Mouse (Mus musculus): ENCODE measurements around the gene Atp2a3.

The Atp2a3 gene

DNA sequence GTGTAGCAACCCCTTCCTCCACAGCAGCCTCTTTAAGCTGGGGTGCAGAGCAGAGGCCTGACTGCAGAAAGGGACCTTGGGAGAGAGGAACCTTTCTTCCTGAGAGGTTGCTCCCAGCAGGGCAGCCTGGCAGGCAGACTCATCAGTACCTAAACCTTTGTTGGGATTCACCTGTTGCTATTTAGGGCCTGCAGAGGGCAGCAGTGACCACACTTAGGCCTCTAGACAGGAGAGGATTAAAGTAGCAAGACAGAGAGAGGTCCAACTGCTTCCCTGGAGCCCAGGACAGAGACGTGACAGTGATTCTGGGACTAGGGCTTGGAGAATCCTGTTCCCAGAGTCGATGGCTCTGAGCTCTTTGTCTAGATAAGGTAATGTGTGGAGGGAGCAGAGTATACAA is 45.4 kb downstream of the Atp2a3 start:
- DNase-seq (ENCODE audit: low spot score), result no peak

DNA sequence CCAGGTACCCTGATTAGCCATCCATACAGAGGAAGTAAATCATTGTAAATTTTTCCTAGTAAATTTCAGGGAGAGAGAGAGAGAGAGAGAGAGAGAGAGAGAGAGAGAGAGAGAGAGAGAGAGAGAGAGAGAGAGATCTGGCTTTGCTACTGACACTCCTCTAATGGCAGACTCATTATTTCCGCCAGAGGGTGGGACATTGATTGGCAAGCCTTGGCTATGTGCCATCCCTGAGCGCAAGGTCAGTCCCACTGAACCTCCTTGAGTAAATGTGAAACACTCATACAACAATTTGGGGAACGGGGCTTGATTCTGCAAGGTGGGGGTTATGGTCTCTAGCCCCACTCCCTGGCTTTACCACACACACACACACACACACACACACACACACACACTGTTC is 46.1 kb downstream of the Atp2a3 start:
- DNase-seq (ENCODE audit: low spot score), result no peak

DNA sequence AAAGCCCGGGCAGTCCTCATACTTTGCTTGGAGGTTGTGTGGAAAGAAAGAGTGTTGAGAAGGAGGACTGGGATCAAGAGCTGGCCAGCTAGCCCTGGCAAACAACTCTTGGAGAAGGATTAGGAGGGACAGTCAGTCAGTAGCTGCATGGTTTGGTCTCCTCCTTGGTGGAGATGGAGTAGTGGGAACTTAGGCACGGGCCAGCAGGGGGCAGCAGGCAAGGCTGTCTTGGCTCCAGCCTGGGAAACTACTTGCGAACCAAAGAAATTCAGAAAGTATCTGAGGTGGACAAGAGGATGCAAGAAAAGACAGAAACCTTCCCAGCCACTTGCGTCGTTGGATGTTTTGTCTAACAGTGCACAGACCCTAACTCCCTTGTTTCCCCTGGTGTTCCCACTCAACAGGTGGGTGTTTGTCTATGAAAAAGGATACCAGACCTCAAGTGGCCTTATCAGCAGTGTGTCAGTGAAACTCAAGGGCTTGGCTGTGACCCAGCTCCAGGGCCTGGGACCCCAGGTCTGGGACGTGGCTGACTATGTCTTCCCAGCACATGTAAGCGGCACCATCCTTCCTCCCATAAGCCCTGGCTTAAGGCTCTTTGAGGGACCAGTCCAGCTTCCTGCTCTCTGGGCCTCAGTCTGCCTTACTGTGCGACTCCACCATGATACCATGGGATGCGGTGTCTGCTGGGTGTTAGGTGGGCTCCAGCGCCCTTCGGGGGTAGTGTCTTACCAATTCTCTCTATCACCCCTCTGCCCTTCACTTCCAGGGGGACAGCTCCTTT is 46.9 kb downstream of the Atp2a3 start:
- DNase-seq (ENCODE audit: low spot score), result no peak

DNA sequence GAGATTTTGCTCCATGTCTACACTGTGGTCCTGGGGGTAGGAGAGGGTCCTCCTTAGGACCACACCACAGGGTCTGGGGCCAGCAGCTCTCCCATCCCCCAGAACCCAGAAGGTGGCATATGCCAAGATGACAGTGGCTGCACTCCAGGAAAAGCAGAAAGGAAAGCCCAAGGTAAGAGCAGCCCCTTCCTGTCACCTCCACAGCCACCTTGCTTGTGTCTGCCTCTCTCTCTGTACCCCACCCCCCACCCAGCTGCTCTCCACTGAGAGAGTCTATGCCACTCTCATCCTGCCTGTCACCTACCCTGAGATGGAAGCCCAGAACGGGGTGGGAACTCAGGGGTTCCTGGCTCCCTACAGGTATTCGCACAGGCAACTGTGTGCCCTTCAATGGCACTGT is 47.9 kb downstream of the Atp2a3 start:
- DNase-seq (ENCODE audit: low spot score), result no peak

DNA sequence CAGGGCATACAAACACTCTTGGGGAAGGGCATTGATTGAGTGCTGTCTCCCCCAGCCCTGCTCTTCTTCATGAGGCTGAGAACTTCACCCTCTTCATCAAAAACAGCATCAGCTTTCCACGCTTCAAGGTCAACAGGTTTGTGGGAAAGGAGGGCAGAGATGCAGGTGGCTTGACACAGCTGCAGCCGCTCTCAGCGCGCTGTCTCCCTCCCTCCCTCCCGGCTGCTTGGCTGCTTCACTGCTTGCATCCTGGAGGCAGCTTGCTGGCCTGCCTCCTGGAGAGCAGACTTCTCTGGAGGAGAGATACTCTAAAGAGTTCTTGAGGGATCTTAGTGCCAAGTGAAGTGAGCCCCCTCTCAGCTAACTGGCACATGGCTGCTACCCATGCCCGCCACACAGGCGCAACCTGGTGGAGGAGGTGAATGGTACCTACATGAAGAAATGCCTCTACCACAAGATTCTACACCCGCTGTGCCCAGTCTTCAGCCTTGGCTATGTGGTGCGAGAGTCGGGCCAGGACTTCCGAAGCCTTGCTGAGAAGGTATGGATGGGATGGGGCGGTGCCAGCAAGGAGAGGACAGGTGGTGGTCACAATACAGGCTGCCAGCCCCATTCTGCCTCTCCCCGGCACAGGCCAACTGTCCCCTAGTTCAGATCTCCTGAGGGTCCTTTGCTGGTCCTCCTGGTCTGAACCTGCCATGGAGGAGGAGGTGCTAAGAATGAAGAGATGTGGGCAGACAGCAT is 48.7 kb downstream of the Atp2a3 start:
- no peak for DNase-seq (ENCODE audit: low spot score)

DNA sequence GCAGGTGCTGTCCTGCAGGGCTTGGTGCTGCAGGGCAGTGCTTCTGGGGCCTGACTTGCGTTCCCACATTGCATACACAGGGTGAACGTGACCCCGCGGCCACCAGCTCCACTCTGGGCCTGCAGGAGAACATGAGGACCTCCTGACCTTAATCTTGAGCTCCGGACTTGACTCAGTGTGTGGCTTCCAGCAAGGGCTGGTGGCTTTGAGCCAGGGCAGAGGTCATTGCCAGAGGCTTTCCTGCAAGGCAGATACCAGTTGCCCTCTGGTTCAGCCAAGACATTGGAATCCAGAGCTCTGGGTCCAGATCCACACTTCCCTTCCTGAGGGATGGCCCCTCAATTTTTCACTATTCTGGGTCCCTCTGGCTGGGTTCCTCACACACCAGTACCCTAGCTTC is 53.0 kb downstream of the Atp2a3 start:
- DNase-seq (ENCODE audit: low spot score), result no peak

DNA sequence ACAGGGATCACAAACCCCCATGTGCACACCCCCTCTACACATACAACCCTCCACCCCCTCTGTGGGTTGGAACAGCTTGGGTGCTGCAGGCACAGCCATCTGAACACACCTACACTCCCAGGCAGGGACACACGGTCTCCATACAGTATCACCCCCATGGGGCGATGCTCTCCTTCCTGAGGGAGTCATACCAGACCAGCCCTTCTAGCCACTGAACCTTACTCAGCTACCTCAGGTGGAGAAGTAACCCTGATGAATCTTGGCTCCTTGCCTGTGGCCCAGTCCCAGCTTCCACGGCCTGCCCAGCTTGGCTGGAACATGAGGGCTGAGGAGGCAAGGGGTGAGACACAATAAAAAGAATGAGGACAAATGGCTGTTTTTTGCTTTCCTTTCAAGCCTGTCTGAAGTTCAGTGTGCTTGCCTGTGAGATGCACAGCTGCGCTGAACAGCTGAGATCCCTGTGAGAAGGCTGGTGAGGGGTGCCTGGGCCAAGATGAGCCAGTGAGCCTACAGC is 53.9 kb downstream of the Atp2a3 start:
- DNase-seq (ENCODE audit: low spot score), result no peak

DNA sequence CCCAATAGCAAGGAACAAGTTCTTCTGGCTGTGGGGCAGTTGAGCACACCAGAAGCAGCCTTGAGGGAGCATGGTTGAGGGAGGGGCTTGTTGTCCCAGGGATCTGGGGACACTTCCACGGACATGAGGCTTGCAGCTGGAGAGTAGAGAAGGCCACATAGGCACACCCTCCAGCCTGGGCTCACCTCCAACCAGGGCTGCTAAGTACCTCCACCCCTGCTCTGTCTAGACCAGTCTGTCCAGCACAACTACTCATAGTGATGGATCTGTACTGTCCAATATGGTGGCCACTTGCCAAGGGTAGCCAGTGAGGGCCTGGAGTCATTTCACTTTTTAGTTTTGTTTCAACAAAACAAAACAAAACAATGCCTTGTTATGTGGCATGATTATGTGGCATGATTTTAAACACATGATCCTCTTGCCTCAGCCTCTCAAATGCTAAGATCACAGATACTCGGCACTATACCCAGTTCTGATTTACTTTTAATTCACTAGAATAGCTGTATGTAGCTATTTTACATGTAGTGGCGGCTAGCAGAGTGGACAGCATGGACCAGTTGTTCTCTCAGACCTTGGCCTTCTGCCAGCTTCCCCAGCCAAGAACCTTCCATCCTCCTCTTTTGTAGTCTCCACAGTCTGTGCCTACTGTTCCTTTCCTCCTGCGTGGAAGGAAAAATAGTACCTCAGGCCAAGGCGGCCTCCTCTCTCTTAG is 54.6 kb downstream of the Atp2a3 start:
- no peak for DNase-seq (ENCODE audit: low spot score)

DNA sequence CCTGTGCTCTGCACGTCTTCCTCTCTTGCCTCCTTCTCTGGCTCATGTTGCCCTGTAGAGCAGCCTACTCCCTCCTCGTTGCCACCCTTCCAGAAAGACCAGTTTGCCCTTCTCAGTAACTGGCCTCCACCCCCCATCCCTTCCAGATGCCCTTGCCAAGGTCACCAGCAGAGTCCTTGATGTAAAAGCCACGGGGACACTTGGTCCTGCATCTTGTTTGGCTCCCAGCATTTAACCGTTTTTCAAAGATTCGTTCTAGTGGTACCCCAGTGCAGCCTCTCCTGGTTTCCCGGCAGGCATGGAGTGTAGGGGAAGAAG is 55.1 kb downstream of the Atp2a3 start:
- DNase-seq (ENCODE audit: low spot score), result no peak

DNA sequence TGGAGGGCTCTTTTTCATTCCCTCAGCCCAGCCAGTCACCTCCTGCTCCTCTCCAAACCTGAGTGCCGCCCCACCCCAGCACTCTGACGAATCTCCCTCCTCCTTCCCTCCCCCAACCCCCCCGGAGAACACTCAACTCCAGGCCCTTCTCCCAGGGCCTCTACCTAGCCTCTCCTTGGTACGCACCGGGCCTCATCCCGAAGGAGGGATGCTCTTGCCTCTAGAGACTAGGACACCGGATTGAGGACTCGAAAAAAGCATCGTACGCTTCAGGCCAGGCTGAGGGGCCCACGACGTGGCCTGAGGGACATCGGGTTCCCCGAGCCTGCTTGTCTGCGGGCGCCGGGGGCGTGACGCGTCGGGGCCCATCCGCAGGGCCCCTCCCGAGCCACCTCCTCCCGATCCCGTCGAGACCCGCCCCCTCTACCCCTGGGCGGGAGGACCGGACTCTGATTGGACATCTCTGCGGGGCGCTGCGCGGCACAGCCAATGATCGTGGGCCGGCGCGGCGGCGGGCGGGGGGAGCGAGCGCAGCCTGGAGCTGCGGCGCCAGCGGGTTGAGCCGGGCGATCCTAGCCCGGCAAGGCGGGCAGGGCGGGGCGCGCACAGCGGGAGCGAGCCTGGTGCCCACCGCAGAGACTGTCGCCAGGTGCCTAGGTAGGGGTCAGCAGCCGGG is 57.6 kb downstream of the Atp2a3 start, which contains the start of gene Camkk1:
Gene Camkk1 (plus strand): TSS at position 538 of the 676 bp plus-strand sequence.
- peak; percentile 87 for DNase-seq (ENCODE audit: low spot score)

DNA sequence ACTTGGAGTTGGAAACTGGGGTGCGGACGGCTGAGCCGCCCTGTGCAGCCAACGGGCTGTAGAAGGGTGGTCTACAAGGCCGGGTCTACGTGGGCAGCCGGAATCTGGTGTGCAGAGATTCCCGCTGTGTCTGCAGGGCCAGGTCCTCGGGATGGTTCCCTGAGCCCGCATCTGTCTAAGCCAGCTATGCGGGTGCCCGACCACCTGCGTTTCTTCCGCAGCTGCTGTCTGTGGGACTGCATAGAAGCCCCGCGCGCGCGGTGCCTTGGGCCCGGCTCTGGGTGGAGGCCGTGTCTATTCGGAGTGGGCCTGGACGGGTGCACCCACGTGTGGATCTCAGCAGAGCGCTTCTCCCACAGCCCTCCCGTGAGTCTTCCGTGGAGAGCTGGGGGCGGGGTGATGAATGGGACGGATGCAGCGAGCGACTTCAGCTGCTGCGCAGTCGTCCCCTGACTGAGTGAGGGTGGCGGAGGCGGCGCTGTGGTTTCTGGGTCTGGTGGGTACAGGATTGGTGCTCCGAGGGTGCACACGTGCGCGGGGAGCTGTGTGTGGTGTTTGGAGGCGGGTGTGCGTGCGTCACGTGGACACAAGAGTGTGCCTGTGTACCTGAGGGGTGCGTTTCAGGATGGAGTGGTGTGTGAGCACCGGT is 58.3 kb downstream of the Atp2a3 start:
- DNase-seq (ENCODE audit: low spot score), result no peak

DNA sequence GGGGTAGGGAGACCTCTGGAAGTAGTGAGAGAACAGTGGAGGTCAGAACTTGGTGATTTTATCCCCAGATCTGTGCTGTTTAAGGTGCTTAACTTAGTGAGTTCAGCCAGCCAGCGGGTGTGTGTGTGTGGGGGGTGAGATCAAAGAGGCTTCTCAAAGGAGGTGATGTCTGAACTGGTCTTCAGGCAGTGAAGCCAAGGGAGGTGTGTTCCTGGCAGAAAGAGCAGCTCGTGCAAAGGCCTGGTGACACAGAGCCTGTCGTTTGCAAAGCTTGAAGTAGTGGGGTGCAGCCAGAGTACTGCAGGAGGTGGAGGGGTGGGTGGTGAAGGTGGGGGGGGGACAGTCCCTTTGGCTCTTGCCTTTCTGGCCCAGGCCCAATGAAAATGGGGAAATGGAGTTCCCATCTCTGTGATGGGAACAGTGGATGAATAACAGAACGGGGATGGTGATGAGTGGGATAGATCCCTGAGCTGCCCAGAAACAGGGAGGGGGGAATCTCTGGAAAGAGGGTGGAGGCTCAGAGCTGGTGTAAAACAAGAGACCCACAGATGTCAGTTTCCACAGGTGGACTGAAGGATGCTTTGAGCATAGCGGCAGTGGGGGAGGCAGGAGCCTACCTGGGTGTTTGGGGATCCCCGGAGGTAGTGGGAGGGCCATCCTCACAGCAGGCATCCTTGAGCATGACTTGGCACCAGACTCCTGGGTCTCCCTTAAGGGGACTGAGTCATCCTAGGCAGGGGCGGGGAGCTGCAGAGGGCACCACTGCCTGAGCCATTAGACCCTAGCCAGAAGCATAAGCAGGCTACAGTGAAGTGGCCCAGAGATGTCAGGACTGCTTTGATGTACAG is 60.2 kb downstream of the Atp2a3 start:
- DNase-seq (ENCODE audit: low spot score), result no peak

DNA sequence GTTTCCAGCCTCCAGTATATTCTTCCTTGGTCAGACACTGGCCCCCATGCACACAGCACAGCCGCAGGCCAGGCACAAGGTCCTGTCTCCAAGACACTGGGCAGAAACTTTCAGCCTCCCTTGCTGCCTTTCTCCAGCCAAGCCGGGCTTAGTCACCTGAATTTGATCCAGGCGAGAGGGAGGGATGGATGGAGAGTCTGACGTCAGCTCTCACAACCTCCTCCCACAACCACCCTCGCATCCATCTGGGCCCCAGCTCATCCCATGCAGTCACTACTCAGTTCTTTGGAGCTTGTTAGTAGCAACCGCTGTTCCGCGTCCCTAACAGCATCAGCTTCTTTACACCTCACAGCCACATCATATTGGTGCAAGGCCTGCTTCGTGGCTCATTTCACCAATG is 62.1 kb downstream of the Atp2a3 start:
- DNase-seq (ENCODE audit: low spot score), result no peak

DNA sequence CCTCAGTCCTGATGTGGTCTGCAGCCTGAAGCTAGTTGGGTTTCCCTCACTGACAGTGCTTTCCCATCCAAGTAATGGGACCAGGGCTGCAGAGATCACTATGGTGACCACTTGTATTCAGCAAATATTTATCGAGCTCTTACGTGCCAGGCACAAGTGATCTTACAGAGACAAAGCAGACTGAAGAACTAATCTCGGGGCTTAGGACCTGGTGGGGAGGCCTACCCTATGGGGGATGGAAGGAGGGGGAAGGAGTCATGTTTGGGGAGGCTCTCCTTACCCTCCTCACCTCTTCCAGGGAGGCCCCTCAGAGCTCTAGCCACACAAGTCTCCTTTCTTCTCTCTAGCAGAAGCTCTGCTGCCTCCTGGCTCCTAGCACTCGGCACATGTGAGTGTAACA is 62.9 kb downstream of the Atp2a3 start:
- no peak for DNase-seq (ENCODE audit: low spot score)

DNA sequence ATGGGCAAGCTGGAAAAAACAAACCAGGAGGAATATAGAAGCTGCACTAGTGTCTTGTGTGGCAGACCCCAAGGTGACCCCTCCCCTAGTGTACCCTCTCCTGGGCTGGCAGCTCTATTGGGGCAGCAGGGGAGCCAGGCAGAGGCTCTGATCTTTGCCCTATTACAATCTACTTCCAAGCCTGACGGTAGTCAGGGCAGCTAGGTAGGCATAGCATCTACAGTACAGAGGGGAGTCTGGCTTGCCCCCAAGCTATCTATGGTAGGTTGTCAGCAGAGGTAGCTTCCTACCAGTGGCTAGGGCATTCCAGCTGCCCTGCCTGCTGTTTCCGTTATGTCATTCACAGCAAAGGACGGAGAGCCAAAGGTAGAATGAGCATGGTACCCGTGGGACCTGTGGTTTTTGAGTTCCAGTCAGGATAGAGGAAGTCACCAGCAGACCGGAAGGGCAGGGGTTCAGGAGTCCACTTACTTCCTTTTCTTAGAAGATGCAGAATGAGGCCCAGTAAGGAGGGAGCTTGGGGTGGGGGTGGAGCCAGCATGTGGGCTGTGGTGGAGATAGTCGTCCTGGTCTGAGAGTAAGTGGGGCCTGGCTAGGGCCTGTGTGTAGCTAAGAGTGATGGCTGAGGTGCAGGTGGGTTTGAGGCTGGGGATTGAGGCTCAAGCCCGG is 63.4 kb downstream of the Atp2a3 start:
- peak; percentile 28 for DNase-seq (ENCODE audit: low spot score)

DNA sequence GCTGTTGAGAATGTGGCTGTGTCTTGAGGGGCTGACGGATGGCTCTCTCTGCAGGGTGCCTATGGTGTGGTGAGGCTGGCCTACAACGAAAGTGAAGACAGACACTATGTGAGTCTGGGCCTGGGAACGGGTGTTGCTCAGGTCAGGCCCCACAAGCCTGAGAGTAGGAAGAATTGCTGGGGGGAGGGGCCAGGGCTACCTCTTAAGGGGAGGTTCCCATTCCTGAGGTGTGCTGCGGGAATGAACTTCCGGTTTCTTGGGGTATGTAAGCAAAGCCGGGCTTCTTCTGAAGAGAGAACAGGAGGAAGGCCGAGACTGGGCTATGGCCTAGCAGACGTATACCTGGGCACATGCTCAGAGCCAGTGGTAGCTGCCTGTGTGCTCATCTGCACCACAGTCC is 66.0 kb downstream of the Atp2a3 start:
- DNase-seq (ENCODE audit: low spot score), result no peak

DNA sequence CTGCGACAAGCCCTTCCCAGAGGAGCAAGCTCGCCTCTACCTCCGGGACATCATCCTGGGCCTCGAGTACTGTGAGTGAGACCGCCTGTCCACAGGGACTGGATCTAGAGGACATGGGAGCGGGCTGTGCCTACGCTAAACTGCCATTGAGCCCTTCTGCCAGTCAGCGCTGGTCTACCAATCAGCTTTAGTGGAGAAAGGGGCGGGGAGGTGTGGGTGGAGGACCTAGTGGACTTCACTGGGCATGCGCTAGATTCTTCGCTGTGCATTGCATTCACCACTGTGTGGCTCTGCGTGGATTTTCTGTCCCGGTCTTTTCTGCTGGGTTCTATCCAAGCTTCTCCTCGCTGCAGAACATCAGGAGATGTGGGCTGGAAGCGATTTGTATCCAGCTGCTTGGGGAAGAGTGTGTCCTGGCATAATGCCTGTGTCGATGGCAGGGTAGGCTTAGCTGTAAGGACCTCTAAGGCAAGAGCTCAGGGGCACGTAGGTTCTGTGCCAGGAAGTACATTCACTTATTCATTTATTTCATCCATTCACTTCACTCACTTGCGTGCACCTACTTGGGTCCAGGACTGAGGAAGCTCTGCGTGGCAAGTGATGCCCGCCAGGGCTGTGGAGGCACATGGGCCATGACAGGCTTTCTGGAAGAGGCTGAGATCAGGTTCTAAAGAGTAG is 70.0 kb downstream of the Atp2a3 start:
- peak; percentile 82 for DNase-seq (ENCODE audit: low spot score)

DNA sequence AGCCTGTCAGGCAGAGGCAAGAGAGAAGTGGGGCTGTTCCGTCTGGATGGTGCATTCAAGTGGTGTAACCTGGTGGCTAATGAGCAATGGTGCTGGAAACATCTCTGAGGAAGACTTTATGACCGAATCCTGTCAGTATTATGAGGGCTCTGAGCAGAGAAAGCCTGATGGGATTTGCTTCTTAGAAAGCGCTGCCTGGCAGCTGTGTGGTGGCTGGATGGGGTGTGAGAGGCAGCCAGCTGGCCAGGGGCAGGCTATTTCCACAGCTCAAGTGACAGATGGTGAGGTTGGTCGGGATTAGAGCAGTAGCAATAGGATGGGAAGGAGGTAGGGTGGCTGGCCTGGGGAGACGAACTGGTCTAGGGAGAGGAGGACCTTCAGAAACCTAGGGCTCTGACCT is 70.6 kb downstream of the Atp2a3 start:
- DNase-seq (ENCODE audit: low spot score), result no peak

DNA sequence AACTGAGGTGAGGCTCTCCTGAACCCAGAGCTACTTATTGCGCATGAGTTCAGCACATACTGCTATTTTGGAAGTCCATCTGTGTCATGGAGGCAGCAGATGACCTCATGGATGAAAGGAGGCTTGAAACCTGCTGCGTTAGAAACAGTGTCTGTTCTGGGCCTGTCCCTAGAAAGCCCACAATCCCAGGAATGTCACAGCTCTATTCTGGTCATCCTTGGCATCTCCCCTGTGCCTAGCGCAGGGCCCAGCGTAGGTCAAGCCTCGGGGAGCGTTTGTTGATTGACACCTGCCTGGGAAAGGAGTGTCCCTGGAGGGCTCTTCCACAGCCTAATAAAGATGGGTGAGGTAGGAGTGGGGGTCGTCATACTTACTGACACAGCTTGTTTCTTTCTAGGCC is 75.1 kb downstream of the Atp2a3 start:
- DNase-seq (ENCODE audit: low spot score), result no peak

DNA sequence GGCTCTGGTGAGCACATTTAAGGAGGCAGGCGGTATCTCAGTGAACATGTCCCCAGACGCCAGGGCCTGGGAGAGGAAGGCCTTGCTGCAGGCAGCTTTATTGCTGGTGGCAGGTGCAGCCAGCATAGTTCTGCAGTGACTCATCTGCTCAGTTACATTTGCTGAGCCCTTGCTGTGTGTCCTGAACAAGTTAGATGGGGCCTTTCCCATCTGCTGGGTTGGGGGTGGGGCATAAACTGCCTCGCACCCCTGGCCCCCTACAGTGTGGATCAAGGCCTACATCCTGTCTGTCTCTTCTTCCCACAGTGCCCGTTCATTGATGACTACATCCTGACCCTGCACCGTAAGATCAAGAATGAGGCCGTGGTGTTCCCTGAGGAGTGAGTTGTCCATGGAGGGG is 75.9 kb downstream of the Atp2a3 start:
- no peak for DNase-seq (ENCODE audit: low spot score)
